Mouse (Mus musculus) lung, postnatal 0 days (tissue): ENCODE measurements at regions not wholly inside any gene's neighbourhood (a gene's known extent, or its start where the extent isn't known, plus 50 kb on each side); places are given as distances from the start of the nearest gene placed in this dataset.

Experiments used
- ATAC-seq: fragments of 200-750 bp; cut with Nextera tagmentation; 2 replicates; pipeline ENCODE4 v1.8.0; 2017; ENCODE audit warnings: moderate library complexity
- DNase-seq: peaks from one replicate; pipeline ENCODE4 v3.0.0-alpha.2; 2016; ENCODE audit warnings: low spot score
- H3K27ac ChIP-seq: fragments of 300-500 bp; sonication (generic); 2 replicates; pipeline ENCODE4 v1.5.1; 2014; ENCODE audit warnings: antibody characterized with exemption, mild to moderate bottlenecking, low read length, mixed read lengths
- H3K27me3 ChIP-seq: fragments of 300-500 bp; sonication (generic); replicated peaks from 2 replicates; pipeline ENCODE4 v1.6.1; 2014; ENCODE audit warnings: low read length, mixed read lengths; ENCODE audit not compliant: insufficient read depth
- H3K36me3 ChIP-seq: fragments of 300-500 bp; sonication (generic); 2 replicates; pipeline ENCODE4 v1.6.1; 2014; ENCODE audit warnings: low read length, mixed read lengths; ENCODE audit not compliant: insufficient read depth
- H3K4me1 ChIP-seq: fragments of 300-500 bp; sonication (generic); 2 replicates; pipeline ENCODE4 v1.6.1; 2014; ENCODE audit warnings: antibody characterized with exemption, low read depth, low read length, mixed read lengths; ENCODE audit not compliant: insufficient read depth
- H3K4me2 ChIP-seq: fragments of 300-500 bp; sonication (generic); replicated peaks from 2 replicates; pipeline ENCODE4 v1.6.1; 2014; ENCODE audit warnings: low read depth, mild to moderate bottlenecking, low read length, moderate library complexity, mixed read lengths
- H3K4me3 ChIP-seq: fragments of 300-500 bp; sonication (generic); 2 replicates; pipeline ENCODE4 v1.5.1; 2014; ENCODE audit warnings: low read depth, low read length
- H3K9ac ChIP-seq: fragments of 300-500 bp; sonication (generic); replicated peaks from 2 replicates; pipeline ENCODE4 v1.6.1; 2014; ENCODE audit warnings: low read depth, mild to moderate bottlenecking
- H3K9me3 ChIP-seq: fragments of 300-500 bp; sonication (generic); 2 replicates; pipeline ENCODE4 v1.6.1; 2016; ENCODE audit warnings: low read length, mixed read lengths
- CTCF ChIP-seq: IDR thresholded peaks from 2 replicates; pipeline ENCODE4 v1.5.1; 2016; ENCODE audit warnings: antibody characterized with exemption, mild to moderate bottlenecking
- EP300 ChIP-seq: IDR thresholded peaks from 2 replicates; pipeline ENCODE4 v1.6.1; 2016; ENCODE audit warnings: antibody characterized with exemption, mild to moderate bottlenecking, control low read depth
- WGBS: fragments of 180-500 bp; shearing (Covaris S2); extraction: QIAGEN DNeasy Blood & Tissue Kit; methylation state at CpG from one replicate; pipeline ENCODE4 v1.1.7; 2014; 5-methylcytosine and 5-hydroxymethylcytosine counted together

- 73% methylated on average over 2 of the region's 2 CpGs for WGBS
- H3K9me3 ChIP-seq, result no peaks in the 10 kb centered on the region
- ATAC-seq (no peak), DNase-seq (no peak)
- no peak overlapping the region for H3K9ac ChIP-seq
- no peaks in the 10 kb centered on the region for H3K36me3 ChIP-seq
- TF ChIP-seq EP300 (no peak), CTCF (no peak)
- no peak overlapping the region for H3K4me2 ChIP-seq
- H3K27me3 ChIP-seq, result no peaks in the 10 kb centered on the region
- no peak overlapping the region for H3K4me3 ChIP-seq
- H3K27ac ChIP-seq, result no peak overlapping the region
- no peaks in the 10 kb centered on the region for H3K4me1 ChIP-seq
Measured at GRCm38 (mm10) chr11:40371696-40372095, 323.3 kb downstream of the Mat2b start.

GRCm38 (mm10) chr11:40366573-40366972, 328.4 kb downstream of the Mat2b start:
- no peak for ATAC-seq
- TF ChIP-seq EP300, result no peak
- no peak for TF ChIP-seq CTCF

GRCm38 (mm10) chr11:40362530-40363185, 332.3 kb downstream of the Mat2b start:
- TF ChIP-seq EP300 (no peak), CTCF (no peak)
- H3K27me3 ChIP-seq, result no peaks in the 10 kb centered on the region
- no peak overlapping the region for H3K9ac ChIP-seq
- H3K4me1 ChIP-seq, result no peaks in the 10 kb centered on the region
- ATAC-seq, result no peak
- no peaks in the 10 kb centered on the region for H3K9me3 ChIP-seq
- DNase-seq, result peak; percentile 6
- 51% methylated on average over 2 of the region's 2 CpGs for WGBS
- H3K4me2 ChIP-seq, result no peak overlapping the region
- no peaks in the 10 kb centered on the region for H3K36me3 ChIP-seq
- no peak overlapping the region for H3K4me3 ChIP-seq
- no peak overlapping the region for H3K27ac ChIP-seq

More at GRCm38 (mm10) chr11:40366573-40366972, 328.4 kb downstream of the Mat2b start:
- no peak for DNase-seq
- Histone ChIP-seq H3K27ac (no peak overlapping the region), H3K9me3 (no peaks in the 10 kb centered on the region), H3K4me1 (no peaks in the 10 kb centered on the region), H3K36me3 (no peaks in the 10 kb centered on the region), H3K9ac (no peak overlapping the region), H3K4me2 (no peak overlapping the region), H3K27me3 (no peaks in the 10 kb centered on the region), H3K4me3 (no peak overlapping the region)
